Mouse (Mus musculus): ENCODE measurements at regions not wholly inside any gene's neighbourhood (a gene's known extent, or its start where the extent isn't known, plus 50 kb on each side); places are given as distances from the start of the nearest gene placed in this dataset.

- Histone ChIP-seq H3K4me1 (0 out of 2 replicates have a peak, but pooled peaks cover 2% of the 10 kb centered on the region), H3K27me3 (replicated peaks) (no peaks in the 10 kb centered on the region), H3K4me2 (no peak overlapping the region), H3K27ac (replicated peaks) (no peak overlapping the region), H3K4me3 (replicated peaks) (no peak overlapping the region), H3K9ac (replicated peaks) (no peak overlapping the region), H3K9me3 (replicated peaks) (no peaks in the 10 kb centered on the region), H3K36me3 (no peaks in the 10 kb centered on the region)
- WGBS = 39% methylated on average over 9 of the region's 9 CpGs
- no peak for ATAC-seq (ENCODE audit: low FRiP score)
These were observed 73.9 kb downstream of the Zfp281 start for GRCm38 (mm10) chr1:136698454-136699152.

DNA sequence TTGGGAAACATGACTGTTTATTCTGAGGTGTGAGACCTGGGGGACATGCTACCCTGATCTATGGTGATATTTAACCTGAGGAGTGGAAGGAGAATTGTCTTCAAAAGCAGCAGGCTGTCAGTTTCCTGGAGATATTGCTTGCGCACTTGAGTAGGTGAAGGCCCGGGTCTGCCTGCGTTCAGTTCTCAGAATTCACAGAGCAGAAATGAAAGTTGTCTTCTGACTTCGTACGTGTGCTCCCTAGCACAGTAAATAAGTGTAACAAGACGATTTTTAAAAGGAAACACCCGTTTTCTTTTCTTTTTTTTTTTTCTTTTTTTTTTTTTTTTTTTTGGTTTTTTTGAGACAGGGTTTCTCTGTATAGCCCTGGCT, 74.4 kb downstream of the Zfp281 start:
- H3K4me2 ChIP-seq = no peak overlapping the region
- WGBS = 80% methylated on average over 7 of the region's 7 CpGs
- no peak for ATAC-seq (ENCODE audit: low FRiP score)
- no peak overlapping the region for H3K27ac ChIP-seq (replicated peaks)
- H3K9ac ChIP-seq (replicated peaks) = no peak overlapping the region
- H3K36me3 ChIP-seq = no peaks in the 10 kb centered on the region
- H3K9me3 ChIP-seq (replicated peaks) = no peaks in the 10 kb centered on the region
- H3K4me3 ChIP-seq (replicated peaks) = no peak overlapping the region
- no peaks in the 10 kb centered on the region for H3K27me3 ChIP-seq (replicated peaks)
- H3K4me1 ChIP-seq = 0 out of 2 replicates have a peak, but pooled peaks cover 2% of the 10 kb centered on the region

GRCm38 (mm10) chr1:136699571-136699970, 74.9 kb downstream of the Zfp281 start:
- Histone ChIP-seq H3K4me1 (0 out of 2 replicates have a peak, but pooled peaks cover 2% of the 10 kb centered on the region), H3K9ac (replicated peaks) (no peak overlapping the region), H3K27me3 (replicated peaks) (no peaks in the 10 kb centered on the region), H3K4me3 (replicated peaks) (no peak overlapping the region), H3K27ac (replicated peaks) (no peak overlapping the region), H3K4me2 (no peak overlapping the region), H3K36me3 (no peaks in the 10 kb centered on the region), H3K9me3 (replicated peaks) (no peaks in the 10 kb centered on the region)
- 88% methylated on average over 8 of the region's 8 CpGs for WGBS
- ATAC-seq (ENCODE audit: low FRiP score) = no peak

DNA sequence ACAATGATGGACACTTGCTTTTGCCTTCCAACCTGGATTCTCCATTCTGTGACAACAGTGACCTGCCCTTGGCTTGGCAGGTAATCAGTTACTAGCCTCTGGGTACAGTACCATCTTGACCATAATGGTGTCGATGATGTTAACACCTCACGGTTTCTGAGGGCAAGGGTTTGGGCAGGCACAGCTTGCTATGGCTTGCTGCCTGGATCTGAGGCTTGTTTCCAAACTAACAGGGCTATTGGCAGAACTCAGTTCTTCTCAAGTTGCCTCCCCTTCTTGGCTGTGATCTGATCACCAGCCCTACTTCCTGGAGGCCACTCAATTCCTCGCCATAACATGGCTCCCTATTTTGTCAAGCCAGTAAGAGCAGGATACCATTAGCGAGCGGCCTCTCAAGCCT, 79.4 kb downstream of the Zfp281 start:
- no peaks in the 10 kb centered on the region for H3K9me3 ChIP-seq (replicated peaks)
- no peak for ATAC-seq (ENCODE audit: low FRiP score)
- H3K27me3 ChIP-seq (replicated peaks) = no peaks in the 10 kb centered on the region
- H3K4me1 ChIP-seq = peaks cover 10% of the 10 kb centered on the region; the same call in 1 of the 2 replicates
- H3K4me2 ChIP-seq = no peak overlapping the region
- H3K36me3 ChIP-seq = no peaks in the 10 kb centered on the region
- no peak overlapping the region for H3K9ac ChIP-seq (replicated peaks)
- no peak overlapping the region for H3K27ac ChIP-seq (replicated peaks)
- no peak overlapping the region for H3K4me3 ChIP-seq (replicated peaks)
- WGBS = 92% methylated on average over 5 of the region's 5 CpGs

GRCm38 (mm10) chr1:136706509-136706908, 81.8 kb downstream of the Zfp281 start:
- Histone ChIP-seq H3K4me1 (peaks cover 10% of the 10 kb centered on the region; the same call in 1 of the 2 replicates), H3K4me3 (replicated peaks) (no peak overlapping the region), H3K27ac (replicated peaks) (0 out of 2 replicates have a peak overlapping the region, but pooled peaks have one; percentile 24), H3K27me3 (replicated peaks) (no peaks in the 10 kb centered on the region), H3K36me3 (no peaks in the 10 kb centered on the region), H3K4me2 (no peak overlapping the region), H3K9ac (replicated peaks) (no peak overlapping the region), H3K9me3 (replicated peaks) (no peaks in the 10 kb centered on the region)
- peak; percentile 73 for ATAC-seq (ENCODE audit: low FRiP score)
- 30% methylated on average over 8 of the region's 8 CpGs for WGBS

DNA sequence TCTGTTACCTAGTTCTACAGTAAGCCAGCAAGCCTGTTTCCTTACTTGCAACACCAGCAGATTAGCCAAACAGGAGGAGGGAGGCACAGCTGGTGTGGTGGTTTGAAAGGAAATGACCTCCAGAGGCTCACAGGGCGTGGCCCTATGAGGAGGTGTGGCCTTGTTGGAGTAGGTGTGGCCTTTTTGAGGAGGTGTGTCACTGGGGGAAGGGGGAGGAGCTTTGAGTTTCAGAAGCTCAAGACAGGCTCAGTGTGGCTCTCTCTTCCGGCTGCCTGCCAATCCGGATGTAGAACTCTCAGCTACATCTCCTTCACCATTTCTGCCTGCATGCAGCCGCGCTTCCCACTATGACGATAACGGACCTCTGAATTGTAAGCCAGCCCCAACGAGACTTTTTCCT, 82.7 kb downstream of the Zfp281 start:
- H3K4me3 ChIP-seq (replicated peaks) = no peak overlapping the region
- H3K27ac ChIP-seq (replicated peaks) = no peak overlapping the region
- H3K9me3 ChIP-seq (replicated peaks) = no peaks in the 10 kb centered on the region
- WGBS = 86% methylated on average over 8 of the region's 8 CpGs
- no peak overlapping the region for H3K4me2 ChIP-seq
- H3K9ac ChIP-seq (replicated peaks) = no peak overlapping the region
- H3K36me3 ChIP-seq = no peaks in the 10 kb centered on the region
- no peak for ATAC-seq (ENCODE audit: low FRiP score)
- H3K4me1 ChIP-seq = peaks cover 10% of the 10 kb centered on the region; the same call in 1 of the 2 replicates
- H3K27me3 ChIP-seq (replicated peaks) = no peaks in the 10 kb centered on the region

GRCm38 (mm10) chr1:136707866-136708265, 83.2 kb downstream of the Zfp281 start:
- no peak overlapping the region for H3K9ac ChIP-seq (replicated peaks)
- ATAC-seq (ENCODE audit: low FRiP score) = no peak
- H3K4me3 ChIP-seq (replicated peaks) = no peak overlapping the region
- H3K4me2 ChIP-seq = no peak overlapping the region
- H3K36me3 ChIP-seq = no peaks in the 10 kb centered on the region
- no peak overlapping the region for H3K27ac ChIP-seq (replicated peaks)
- 95% methylated on average over 12 of the region's 12 CpGs for WGBS
- no peaks in the 10 kb centered on the region for H3K27me3 ChIP-seq (replicated peaks)
- no peaks in the 10 kb centered on the region for H3K9me3 ChIP-seq (replicated peaks)
- peaks cover 10% of the 10 kb centered on the region; the same call in 1 of the 2 replicates for H3K4me1 ChIP-seq

DNA sequence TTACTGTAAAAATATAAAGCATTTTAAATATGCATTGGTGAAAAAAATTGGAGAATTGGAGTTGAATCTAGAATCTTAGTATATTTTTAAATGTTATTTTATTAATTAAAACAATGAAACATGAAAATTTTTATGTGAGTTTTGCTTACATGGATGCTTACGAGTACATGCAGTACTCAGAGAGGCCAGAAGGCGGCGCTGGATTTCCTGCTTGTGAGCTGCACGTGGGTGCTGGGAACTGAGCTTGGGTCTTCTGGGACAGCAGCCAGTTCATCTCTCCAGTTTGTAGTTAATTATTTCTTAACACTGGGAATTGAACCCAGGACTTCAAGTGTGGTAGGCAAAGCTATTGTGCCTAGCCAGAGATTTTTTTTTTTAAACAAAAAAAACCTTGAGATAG, 85.5 kb downstream of the Zfp281 start:
- Histone ChIP-seq H3K9ac (replicated peaks) (no peak overlapping the region), H3K4me1 (peaks cover 10% of the 10 kb centered on the region; the same call in 1 of the 2 replicates), H3K36me3 (no peaks in the 10 kb centered on the region), H3K27me3 (replicated peaks) (no peaks in the 10 kb centered on the region), H3K4me3 (replicated peaks) (no peak overlapping the region), H3K27ac (replicated peaks) (no peak overlapping the region), H3K9me3 (replicated peaks) (no peaks in the 10 kb centered on the region), H3K4me2 (no peak overlapping the region)
- 70% methylated on average over 4 of the region's 4 CpGs for WGBS
- ATAC-seq (ENCODE audit: low FRiP score) = no peak

- no peak for ATAC-seq (ENCODE audit: low FRiP score)
- Histone ChIP-seq H3K9ac (replicated peaks) (no peak overlapping the region), H3K4me1 (peaks cover 8% of the 10 kb centered on the region; the same call in 1 of the 2 replicates), H3K27ac (replicated peaks) (no peak overlapping the region), H3K4me2 (no peak overlapping the region), H3K9me3 (replicated peaks) (no peaks in the 10 kb centered on the region), H3K36me3 (no peaks in the 10 kb centered on the region), H3K4me3 (replicated peaks) (no peak overlapping the region), H3K27me3 (replicated peaks) (no peaks in the 10 kb centered on the region)
- 82% methylated on average over 7 of the region's 7 CpGs for WGBS
These were observed 86.5 kb downstream of the Zfp281 start for GRCm38 (mm10) chr1:136711243-136711642.

DNA sequence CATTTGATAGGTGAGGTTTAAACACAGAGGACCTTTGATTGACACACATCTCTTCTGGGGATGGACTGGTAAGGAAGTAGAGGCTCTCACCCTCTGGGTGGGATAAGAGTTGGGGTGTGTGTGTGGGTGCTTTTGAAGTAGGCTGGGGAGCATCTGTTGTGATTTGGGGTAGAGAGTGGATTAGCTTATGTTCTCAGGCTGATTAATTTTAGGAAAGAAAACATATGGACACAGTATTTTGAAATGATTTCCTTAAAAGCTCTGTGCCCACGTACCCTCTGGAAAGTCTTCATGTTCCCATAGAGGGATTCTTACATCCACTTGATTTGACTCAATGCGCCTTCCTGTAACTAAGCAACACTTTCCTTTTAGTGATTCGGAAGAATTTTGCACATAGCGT, 89.4 kb downstream of the Zfp281 start:
- no peaks in the 10 kb centered on the region for H3K27me3 ChIP-seq (replicated peaks)
- no peak overlapping the region for H3K9ac ChIP-seq (replicated peaks)
- no peak overlapping the region for H3K4me3 ChIP-seq (replicated peaks)
- no peak overlapping the region for H3K4me2 ChIP-seq
- ATAC-seq (ENCODE audit: low FRiP score) = no peak
- H3K4me1 ChIP-seq = peaks cover 8% of the 10 kb centered on the region
- H3K9me3 ChIP-seq (replicated peaks) = no peaks in the 10 kb centered on the region
- no peaks in the 10 kb centered on the region for H3K36me3 ChIP-seq
- H3K27ac ChIP-seq (replicated peaks) = no peak overlapping the region
- WGBS = 67% methylated on average over 4 of the region's 4 CpGs

DNA sequence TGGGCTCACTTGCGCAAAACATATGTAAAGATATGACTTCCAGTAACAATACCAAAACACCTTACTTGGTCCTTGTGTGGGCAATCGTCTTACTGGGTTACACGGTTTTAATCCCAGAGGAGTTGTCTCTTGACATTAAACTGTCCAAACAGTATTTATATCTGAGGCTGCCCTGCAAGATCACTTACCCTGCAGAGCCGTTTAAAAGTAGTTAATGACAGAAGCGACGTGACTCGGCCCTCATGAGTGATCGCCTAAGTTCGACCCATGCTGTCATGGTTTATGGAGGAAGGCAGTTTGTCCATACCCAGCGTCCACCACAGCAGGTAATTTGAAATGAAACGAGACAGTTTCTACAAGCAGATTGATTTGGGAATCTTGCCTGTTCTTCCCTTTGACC, 90.3 kb downstream of the Zfp281 start:
- no peak overlapping the region for H3K4me3 ChIP-seq (replicated peaks)
- no peaks in the 10 kb centered on the region for H3K9me3 ChIP-seq (replicated peaks)
- no peak for ATAC-seq (ENCODE audit: low FRiP score)
- 64% methylated on average over 11 of the region's 11 CpGs for WGBS
- H3K4me1 ChIP-seq = peaks cover 8% of the 10 kb centered on the region
- no peak overlapping the region for H3K9ac ChIP-seq (replicated peaks)
- H3K36me3 ChIP-seq = no peaks in the 10 kb centered on the region
- H3K4me2 ChIP-seq = no peak overlapping the region
- no peak overlapping the region for H3K27ac ChIP-seq (replicated peaks)
- no peaks in the 10 kb centered on the region for H3K27me3 ChIP-seq (replicated peaks)

DNA sequence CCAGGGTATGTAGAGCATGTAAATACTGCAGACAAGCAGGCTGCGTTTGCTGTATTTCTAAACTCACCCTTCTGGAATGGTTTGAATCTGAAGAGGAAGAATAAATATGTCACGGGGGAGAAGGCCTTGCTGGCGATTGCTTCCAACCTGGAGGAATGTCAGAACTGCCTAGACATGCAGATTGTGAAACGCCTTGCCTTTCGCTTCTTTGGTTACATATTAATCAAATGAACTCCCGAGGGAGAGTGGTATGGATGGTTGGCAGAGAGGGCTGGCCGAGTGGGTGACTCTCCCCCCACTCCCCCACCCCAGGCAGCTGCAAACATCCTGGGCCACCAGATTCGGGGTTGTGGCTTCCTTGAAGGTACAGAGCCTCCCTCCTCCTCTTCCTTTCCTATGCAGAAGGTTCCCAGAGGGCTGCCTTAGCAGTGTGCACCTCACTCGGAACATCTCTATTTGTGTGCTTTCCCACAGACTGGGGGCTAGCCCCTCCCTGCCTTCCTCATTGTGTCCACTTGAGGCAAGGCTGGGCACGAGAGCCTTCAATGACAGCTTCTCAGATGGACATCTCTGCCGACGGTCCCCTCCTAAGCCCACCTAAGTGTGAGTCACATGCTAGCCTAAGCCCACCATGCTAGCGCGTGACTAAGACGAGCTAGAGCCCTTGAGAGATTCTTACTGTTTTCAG, 93.3 kb downstream of the Zfp281 start:
- WGBS = 44% methylated on average over 15 of the region's 15 CpGs
- Histone ChIP-seq H3K9me3 (replicated peaks) (no peaks in the 10 kb centered on the region), H3K36me3 (no peaks in the 10 kb centered on the region), H3K4me2 (no peak overlapping the region), H3K9ac (replicated peaks) (no peak overlapping the region), H3K4me1 (peaks cover 8% of the 10 kb centered on the region), H3K27me3 (replicated peaks) (no peaks in the 10 kb centered on the region), H3K4me3 (replicated peaks) (no peak overlapping the region), H3K27ac (replicated peaks) (no peak overlapping the region)
- no peak for ATAC-seq (ENCODE audit: low FRiP score)

Measured in neural tube, embryonic 15.5 days (tissue).